Mouse (Mus musculus): ENCODE results near the gene Ncor2.

Ncor2 gene

GRCm38 (mm10) chr5:125191608-125192007 is 12.6 kb upstream of the Ncor2 start:
- no peak for DNase-seq (ENCODE audit: low read depth, low spot score)

GRCm38 (mm10) chr5:125190105-125190813 is 11.2 kb upstream of the Ncor2 start:
- no peak for DNase-seq (ENCODE audit: low read depth, low spot score)

GRCm38 (mm10) chr5:125189625-125190024 is 10.6 kb upstream of the Ncor2 start:
- DNase-seq (ENCODE audit: low read depth, low spot score): no peak

GRCm38 (mm10) chr5:125188812-125189598 is 10.0 kb upstream of the Ncor2 start:
- no peak for DNase-seq (ENCODE audit: low read depth, low spot score)

GRCm38 (mm10) chr5:125184826-125185225 is 5.8 kb upstream of the Ncor2 start:
- DNase-seq (ENCODE audit: low read depth, low spot score): no peak

GRCm38 (mm10) chr5:125183321-125184003 is 4.4 kb upstream of the Ncor2 start:
- no peak for DNase-seq (ENCODE audit: low read depth, low spot score)

- no peak for DNase-seq (ENCODE audit: low read depth, low spot score)
These were observed 1.7 kb upstream of the Ncor2 start for GRCm38 (mm10) chr5:125180630-125181263.

GRCm38 (mm10) chr5:125179735-125180629 is 963 bp upstream of the Ncor2 start:
- DNase-seq (ENCODE audit: low read depth, low spot score): no peak

GRCm38 (mm10) chr5:125178171-125179006 is 630 bp downstream of the Ncor2 start:
- DNase-seq (ENCODE audit: low read depth, low spot score): no peak

- DNase-seq (ENCODE audit: low read depth, low spot score): no peak
These were observed 1.4 kb downstream of the Ncor2 start for GRCm38 (mm10) chr5:125177481-125178134.

GRCm38 (mm10) chr5:125176864-125177263 is 2.2 kb downstream of the Ncor2 start:
- DNase-seq (ENCODE audit: low read depth, low spot score): no peak

- DNase-seq (ENCODE audit: low read depth, low spot score): no peak
These were observed 2.7 kb downstream of the Ncor2 start for GRCm38 (mm10) chr5:125176370-125176766.

GRCm38 (mm10) chr5:125175673-125176369 is 3.2 kb downstream of the Ncor2 start:
- DNase-seq (ENCODE audit: low read depth, low spot score): no peak

GRCm38 (mm10) chr5:125174726-125175672 is 4.0 kb downstream of the Ncor2 start:
- no peak for DNase-seq (ENCODE audit: low read depth, low spot score)

- DNase-seq (ENCODE audit: low read depth, low spot score): no peak
These were observed 5.2 kb downstream of the Ncor2 start for GRCm38 (mm10) chr5:125173868-125174267.

GRCm38 (mm10) chr5:125172831-125173615 is 6.0 kb downstream of the Ncor2 start:
- no peak for DNase-seq (ENCODE audit: low read depth, low spot score)

- DNase-seq (ENCODE audit: low read depth, low spot score): no peak
These were observed 7.8 kb downstream of the Ncor2 start for GRCm38 (mm10) chr5:125171259-125171658.

Measured in retina, postnatal 7 days (tissue).